Mouse (Mus musculus) right cerebral cortex, postnatal 14 days (tissue): ENCODE measurements at regions not wholly inside any gene's neighbourhood (a gene's known extent, or its start where the extent isn't known, plus 50 kb on each side); places are given as distances from the start of the nearest gene placed in this dataset.

Experiments
- DNase-seq: peaks from one replicate; pipeline ENCODE4 v3.0.0; 2022

- DNase-seq: no peak
Measured at GRCm38 (mm10) chr8:10761694-10762305, 246.5 kb downstream of the Irs2 start.

GRCm38 (mm10) chr8:10760851-10761693 lies 247.2 kb downstream of the Irs2 start:
- no peak for DNase-seq

- no peak for DNase-seq
Measured at GRCm38 (mm10) chr8:10760231-10760630, 248.0 kb downstream of the Irs2 start.

- DNase-seq: no peak
Measured at GRCm38 (mm10) chr8:10758151-10758550, 250.1 kb downstream of the Irs2 start.

GRCm38 (mm10) chr8:10754986-10755308 lies 253.3 kb downstream of the Irs2 start:
- no peak for DNase-seq

GRCm38 (mm10) chr8:10754232-10754985 lies 253.8 kb downstream of the Irs2 start:
- DNase-seq: no peak

GRCm38 (mm10) chr8:10753056-10753455 lies 255.2 kb downstream of the Irs2 start:
- DNase-seq: no peak

- no peak for DNase-seq
Measured at GRCm38 (mm10) chr8:10747150-10747549, 261.1 kb downstream of the Irs2 start.

- DNase-seq: no peak
Measured at GRCm38 (mm10) chr8:10743241-10743640, 265.0 kb downstream of the Irs2 start.

GRCm38 (mm10) chr8:10740837-10741236 lies 267.4 kb downstream of the Irs2 start:
- no peak for DNase-seq

GRCm38 (mm10) chr8:10738486-10739081 lies 269.7 kb downstream of the Irs2 start:
- no peak for DNase-seq

GRCm38 (mm10) chr8:10734746-10735145 lies 273.5 kb downstream of the Irs2 start:
- no peak for DNase-seq

GRCm38 (mm10) chr8:10723332-10723731 lies 284.9 kb downstream of the Irs2 start:
- DNase-seq: no peak

- DNase-seq: no peak
Measured at GRCm38 (mm10) chr8:10722742-10723141, 285.5 kb downstream of the Irs2 start.

- no peak for DNase-seq
Measured at GRCm38 (mm10) chr8:10722342-10722741, 285.9 kb downstream of the Irs2 start.

- DNase-seq: no peak
Measured at GRCm38 (mm10) chr8:10721146-10721862, 287.0 kb downstream of the Irs2 start.

- no peak for DNase-seq
Measured at GRCm38 (mm10) chr8:10720398-10720797, 287.9 kb downstream of the Irs2 start.

- DNase-seq: no peak
Measured at GRCm38 (mm10) chr8:10719411-10719810, 288.8 kb downstream of the Irs2 start.

GRCm38 (mm10) chr8:10717297-10717696 lies 291.0 kb downstream of the Irs2 start:
- no peak for DNase-seq

GRCm38 (mm10) chr8:10716161-10716560 lies 292.1 kb downstream of the Irs2 start:
- no peak for DNase-seq

- DNase-seq: no peak
Measured at GRCm38 (mm10) chr8:10713515-10714042, 294.7 kb downstream of the Irs2 start.

GRCm38 (mm10) chr8:10712118-10712689 lies 296.1 kb downstream of the Irs2 start:
- DNase-seq: no peak
